Mouse (Mus musculus) heart, adult 2 months (tissue): ENCODE results near the gene Pla2g4d.

Experiments
- CTCF ChIP-seq: fragments of 200-600 bp; IDR thresholded peaks from 2 replicates; pipeline ENCODE4 v1.8.1; 2022; ENCODE audit warnings: antibody characterized with exemption, mild to moderate bottlenecking, moderate library complexity
- EP300 ChIP-seq: fragments of 200-500 bp; IDR thresholded peaks from 2 replicates; pipeline ENCODE4 v1.6.1; 2011; ENCODE audit warnings: low read depth, low read length, control low read depth; ENCODE audit not compliant: insufficient read depth

DNA sequence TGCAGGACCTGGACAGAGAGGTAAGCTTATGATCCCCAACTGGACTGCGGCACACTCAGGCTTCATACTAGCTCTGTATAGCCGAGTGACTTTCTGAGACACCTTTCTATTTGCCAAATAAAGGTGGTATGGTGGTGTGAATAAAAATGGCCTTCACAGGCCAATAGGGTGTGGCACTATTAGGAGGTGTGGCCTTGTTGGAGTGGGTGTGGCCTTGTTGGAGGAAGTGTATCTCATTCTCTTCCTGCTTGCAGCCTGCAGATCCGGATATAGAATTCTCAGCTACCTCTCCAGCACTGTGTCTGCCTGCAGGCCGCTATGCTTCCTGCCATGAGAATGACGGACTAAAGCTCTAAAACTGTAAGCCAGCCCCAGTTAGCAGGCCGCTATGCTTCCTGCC is 12.1 kb upstream of the Pla2g4d start:
- TF ChIP-seq EP300 (no peak), CTCF (no peak)
